Mouse (Mus musculus) CD4-positive, CD25-positive, alpha-beta regulatory T cell, adult 2 months (primary cell): Measurements from ENCODE around the gene Apobec1.
"Not testable (repeated sequence)": the region's sequence is repeated elsewhere in the genome, so short reads cannot be mapped to it uniquely, and the experiment has no call there.

Experiments used
- DNase-seq: peaks from one replicate; pipeline ENCODE4 v3.0.0-alpha.2; 2012; ENCODE audit warnings: low read depth, low spot score

Apobec1 gene

GRCm38 (mm10) chr6:122602242-122602991, at the start of gene Apobec1:
Apobec1 (minus strand) TSS chr6:122602444.
- DNase-seq = peak; percentile 90

- DNase-seq = no peak
These were observed 48.2 kb upstream of the Apobec1 start for GRCm38 (mm10) chr6:122650398-122650980.

- DNase-seq = no peak
These were observed 47.7 kb upstream of the Apobec1 start for GRCm38 (mm10) chr6:122649903-122650302.

GRCm38 (mm10) chr6:122644196-122644595, 42.0 kb upstream of the Apobec1 start:
- DNase-seq = not testable (repeated sequence)

- DNase-seq = not testable (repeated sequence)
These were observed 35.3 kb upstream of the Apobec1 start for GRCm38 (mm10) chr6:122637566-122637965.

- DNase-seq = no peak
These were observed 34.4 kb upstream of the Apobec1 start for GRCm38 (mm10) chr6:122636666-122637065.

GRCm38 (mm10) chr6:122635315-122635714, 33.1 kb upstream of the Apobec1 start:
- DNase-seq = no peak

GRCm38 (mm10) chr6:122633411-122633810, 31.2 kb upstream of the Apobec1 start:
- peak; percentile 33 for DNase-seq

- DNase-seq = no peak
These were observed 25.3 kb upstream of the Apobec1 start for GRCm38 (mm10) chr6:122627469-122628108.

- no peak for DNase-seq
These were observed 23.9 kb upstream of the Apobec1 start, which contains the start of gene Dppa3 for GRCm38 (mm10) chr6:122626110-122626509. Dppa3 (plus strand) TSS chr6:122626410.

- DNase-seq = no peak
These were observed 22.9 kb upstream of the Apobec1 start for GRCm38 (mm10) chr6:122625156-122625555.

GRCm38 (mm10) chr6:122624480-122624879, 22.2 kb upstream of the Apobec1 start:
- DNase-seq = no peak

GRCm38 (mm10) chr6:122621066-122621465, 18.8 kb upstream of the Apobec1 start:
- no peak for DNase-seq

- no peak for DNase-seq
These were observed 13.8 kb upstream of the Apobec1 start for GRCm38 (mm10) chr6:122616022-122616421.

GRCm38 (mm10) chr6:122614047-122614446, 11.8 kb upstream of the Apobec1 start:
- DNase-seq = peak; percentile 57

GRCm38 (mm10) chr6:122612426-122612825, 10.2 kb upstream of the Apobec1 start:
- DNase-seq = no peak

GRCm38 (mm10) chr6:122609771-122610170, 7.5 kb upstream of the Apobec1 start, which contains the start of gene Gdf3:
Gdf3 (minus strand) TSS chr6:122610087.
- no peak for DNase-seq

GRCm38 (mm10) chr6:122609377-122609728, 7.1 kb upstream of the Apobec1 start:
- DNase-seq = no peak

GRCm38 (mm10) chr6:122608434-122609376, 6.5 kb upstream of the Apobec1 start:
- DNase-seq = no peak

GRCm38 (mm10) chr6:122607700-122608099, 5.5 kb upstream of the Apobec1 start:
- no peak for DNase-seq

- DNase-seq = no peak
These were observed 4.4 kb upstream of the Apobec1 start for GRCm38 (mm10) chr6:122606661-122607060.
